Mouse (Mus musculus): ENCODE measurements around the gene Fkbp15.

DNA sequence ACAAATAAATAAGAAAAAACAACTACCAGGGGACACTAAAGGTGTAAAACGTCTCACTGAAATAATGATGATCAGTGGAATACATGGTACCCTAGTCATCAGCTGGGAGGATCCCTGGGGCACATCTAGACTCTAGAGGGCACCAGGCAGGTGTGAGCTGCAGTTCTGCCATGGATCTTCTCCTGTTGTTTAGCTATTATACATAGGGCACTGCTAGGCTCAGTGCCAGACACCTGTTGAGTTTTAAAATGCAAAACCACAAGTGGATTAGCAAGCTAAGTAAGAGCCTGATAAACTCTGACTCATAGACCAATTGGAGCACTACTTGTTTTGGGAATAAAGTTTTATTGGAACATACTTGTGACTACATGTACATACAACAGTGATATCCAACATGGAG, 42.1 kb downstream of the Fkbp15 start:
- TF ChIP-seq CTCF (IDR thresholded peaks at IDR 0.05; ENCODE audit: low read depth) (no peak), EP300 (optimal IDR thresholded peaks at IDR 0.05) (no peak)
